In the genomic region with DNA sequence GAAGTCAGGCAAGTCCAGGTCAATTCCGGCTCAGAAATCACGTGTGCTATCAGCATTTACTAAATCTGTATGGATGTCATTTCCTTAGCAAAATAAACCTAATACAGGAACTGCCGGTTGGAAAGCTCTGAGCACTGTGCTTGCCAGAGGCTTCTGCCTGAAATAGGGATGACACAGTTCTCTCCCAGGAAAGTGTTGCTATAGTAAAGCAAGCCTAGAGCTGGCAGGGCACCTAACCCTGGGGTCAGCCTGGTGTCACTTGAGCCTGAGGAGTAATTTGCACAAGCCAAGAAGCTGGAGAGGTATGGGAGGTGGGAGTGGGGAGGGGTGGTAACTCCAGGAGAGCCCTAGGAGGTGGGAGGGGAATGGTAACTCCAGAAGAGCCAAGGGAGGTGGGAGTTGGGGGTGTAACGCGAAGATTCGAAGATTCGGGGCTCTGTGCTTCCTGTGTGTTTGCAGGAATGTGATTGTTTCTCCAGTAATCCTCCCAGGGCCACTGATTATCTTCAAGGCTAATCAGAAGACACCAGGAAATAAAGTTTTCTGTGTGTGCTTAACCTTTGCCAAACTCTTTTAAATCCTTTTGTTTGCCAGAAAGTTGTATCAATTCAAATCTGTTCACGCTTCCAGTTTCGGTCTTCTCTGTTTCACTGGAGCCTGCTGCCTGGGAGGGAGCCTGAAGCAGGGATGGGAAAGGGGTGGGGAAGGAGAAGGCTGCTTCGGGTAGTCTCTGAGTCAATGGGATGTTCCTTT, we compare ENCODE assay signal across 8 mouse cellular contexts.
A peak's percentile ranks its signal among the peaks of the same experiment; 100 is the strongest.
DNase-seq lines count a peak whose midpoint lies in the region; ATAC-seq lines count a peak whose summit lies in the region.

No protein-coding gene starts in this region.

- peak overlapping the region; percentile 35 for H3K4me2 ChIP-seq in embryonic facial prominence, embryonic 12.5 days (replicated peaks)
- H3K4me2 ChIP-seq in kidney, embryonic 16.5 days (replicated peaks; ENCODE audit: low read depth, low read length): peak overlapping the region; percentile 46
- no peak overlapping the region for H3K4me2 ChIP-seq in hindbrain, embryonic 12.5 days (replicated peaks)

- H3K4me3 ChIP-seq in embryonic facial prominence, embryonic 12.5 days: no peak overlapping the region
- no peak overlapping the region; the same call in 1 of the 2 replicates for H3K4me3 ChIP-seq in kidney, embryonic 16.5 days (ENCODE audit: low read length)
- H3K4me3 ChIP-seq in hindbrain, embryonic 12.5 days: no peak overlapping the region

- no peaks in the 10 kb centered on the region for H3K27me3 ChIP-seq in embryonic facial prominence, embryonic 12.5 days
- H3K27me3 ChIP-seq in kidney, embryonic 16.5 days (ENCODE audit: insufficient read depth, low read length): no peaks in the 10 kb centered on the region
- H3K27me3 ChIP-seq in hindbrain, embryonic 12.5 days: no peaks in the 10 kb centered on the region

- peaks cover 25% of the 10 kb centered on the region for H3K4me1 ChIP-seq in embryonic facial prominence, embryonic 12.5 days
- peaks cover 37% of the 10 kb centered on the region for H3K4me1 ChIP-seq in kidney, embryonic 16.5 days (ENCODE audit: insufficient read depth, low read length)
- peaks cover 6% of the 10 kb centered on the region; the same call in 1 of the 2 replicates for H3K4me1 ChIP-seq in hindbrain, embryonic 12.5 days

- no peaks in the 10 kb centered on the region for H3K36me3 ChIP-seq in embryonic facial prominence, embryonic 12.5 days
- H3K36me3 ChIP-seq in kidney, embryonic 16.5 days (ENCODE audit: insufficient read depth, low read length): no peaks in the 10 kb centered on the region
- no peaks in the 10 kb centered on the region for H3K36me3 ChIP-seq in hindbrain, embryonic 12.5 days

- peak overlapping the region; percentile 18; the same call in 1 of the 2 replicates for H3K27ac ChIP-seq in embryonic facial prominence, embryonic 12.5 days
- peak overlapping the region; percentile 35 for H3K27ac ChIP-seq in kidney, embryonic 16.5 days (ENCODE audit: low read length)
- H3K27ac ChIP-seq in hindbrain, embryonic 12.5 days: no peak overlapping the region

- 5% methylated on average over 10 of the region's 10 CpGs for WGBS in embryonic facial prominence, embryonic 12.5 days
- WGBS in kidney, embryonic 16.5 days: 3% methylated on average over 10 of the region's 10 CpGs
- 24% methylated on average over 10 of the region's 10 CpGs for WGBS in hindbrain, embryonic 12.5 days

- ATAC-seq in embryonic facial prominence, embryonic 12.5 days (ENCODE audit: insufficient number of reproducible peaks, insufficient read depth, low FRiP score, low TSS enrichment): no peak
- ATAC-seq in kidney, embryonic 16.5 days (ENCODE audit: low FRiP score, low TSS enrichment): peak; percentile 79
- no peak for ATAC-seq in hindbrain, embryonic 12.5 days (ENCODE audit: low FRiP score)

- no peak overlapping the region for H3K9ac ChIP-seq in embryonic facial prominence, embryonic 12.5 days
- peak overlapping the region; percentile 22; the same call in 1 of the 2 replicates for H3K9ac ChIP-seq in kidney, embryonic 16.5 days (replicated peaks; ENCODE audit: low read length)
- H3K9ac ChIP-seq in hindbrain, embryonic 12.5 days: no peak overlapping the region

- peak; percentile 18 for DNase-seq in kidney, adult 18-20 months
- DNase-seq in kidney, postnatal 10 days: no peak
- DNase-seq in ES-CJ7 (ENCODE audit: low read depth, low spot score): peak; percentile 21
- no peak for DNase-seq in cerebellum, adult 9-10 months
- no peak for DNase-seq in natural killer cell, adult 2 months (ENCODE audit: low spot score in 2 of 2)

- no peaks in the 10 kb centered on the region for H3K9me3 ChIP-seq in embryonic facial prominence, embryonic 12.5 days
- no peaks in the 10 kb centered on the region for H3K9me3 ChIP-seq in kidney, embryonic 16.5 days (ENCODE audit: low read length)
- H3K9me3 ChIP-seq in hindbrain, embryonic 12.5 days (replicated peaks): no peaks in the 10 kb centered on the region

Comparison
In these comparisons a context has a peak if more than half of its experiments do, and no peak if none do; other contexts are left out.
1. DNase-seq: peak in kidney, adult 18-20 months (single experiment) and ES-CJ7 (single experiment); none in kidney, postnatal 10 days (single experiment), cerebellum, adult 9-10 months (single experiment) and natural killer cell, adult 2 months (0 of 2).